Mouse (Mus musculus) ES-E14 (cell line): ENCODE data around the gene Gnaz.

ENCODE experiments used
- CHD2 ChIP-seq: IDR thresholded peaks from 2 replicates; pipeline ENCODE4 v1.6.1; 2014; ENCODE audit warnings: mild to moderate bottlenecking, low read depth, low read length, inconsistent platforms
- HCFC1 ChIP-seq: IDR thresholded peaks from 2 replicates; pipeline ENCODE4 v1.6.1; 2012; ENCODE audit warnings: low read length, inconsistent platforms, borderline replicate concordance; ENCODE audit not compliant: insufficient read depth
- MAFK ChIP-seq: IDR thresholded peaks from 2 replicates; pipeline ENCODE4 v1.6.1; 2014; ENCODE audit warnings: mild to moderate bottlenecking, low read depth, low read length, inconsistent platforms; ENCODE audit not compliant: insufficient read depth
- ZC3H11A ChIP-seq: IDR thresholded peaks from 2 replicates; pipeline ENCODE4 v1.6.1; 2012; ENCODE audit warnings: low read depth, mild to moderate bottlenecking, inconsistent platforms, low read length, borderline replicate concordance
- ZNF384 ChIP-seq: IDR thresholded peaks from 2 replicates; pipeline ENCODE4 v1.6.1; 2012; ENCODE audit warnings: low read depth, low read length, inconsistent platforms

GRCm38 (mm10) chr10:75021138-75021537 lies 54.2 kb downstream of the Gnaz start:
- TF ChIP-seq HCFC1 (no peak), CHD2 (no peak), ZC3H11A (0 out of 2 replicates have a peak, but pooled peaks have one; percentile 43), ZNF384 (no peak), MAFK (no peak)
